Mouse (Mus musculus) midbrain, embryonic 10.5 days (tissue): ENCODE measurements around the gene Nradd. TPM values are rescaled to one million over a fixed set of nuclear protein-coding genes. Genes with fewer than 3 reads are reported as not detected.

Experiments
- DNase-seq: peaks from one replicate; pipeline ENCODE4 v3.0.0-alpha.2; 2017; ENCODE audit warnings: low spot score
- H3K27ac ChIP-seq: fragments of 300-500 bp; sonication (generic); replicated peaks from 2 replicates; pipeline ENCODE4 v1.5.1; 2016; ENCODE audit warnings: mild to moderate bottlenecking
- H3K27me3 ChIP-seq: fragments of 300-500 bp; sonication (generic); 2 replicates; pipeline ENCODE4 v1.6.1; 2016; ENCODE audit warnings: low read depth, mild to moderate bottlenecking; ENCODE audit not compliant: poor library complexity, severe bottlenecking
- H3K36me3 ChIP-seq: fragments of 300-500 bp; sonication (generic); 2 replicates; pipeline ENCODE4 v1.6.1; 2016; ENCODE audit warnings: mild to moderate bottlenecking, moderate library complexity
- H3K4me1 ChIP-seq: fragments of 300-500 bp; sonication (generic); 2 replicates; pipeline ENCODE4 v1.6.1; 2016
- H3K4me3 ChIP-seq: fragments of 300-500 bp; sonication (generic); 2 replicates; pipeline ENCODE4 v1.5.1; 2016; ENCODE audit warnings: mild to moderate bottlenecking, moderate library complexity
- H3K9me3 ChIP-seq: fragments of 300-500 bp; sonication (generic); replicated peaks from 2 replicates; pipeline ENCODE4 v1.6.1; 2016; ENCODE audit warnings: mild to moderate bottlenecking
- whole genome bisulfite sequencing: fragments of 180-500 bp; shearing (Covaris S2); methylation state at CpG from one replicate; pipeline ENCODE4 v1.1.7; 2016; 5-methylcytosine and 5-hydroxymethylcytosine counted together
- polyA plus RNA-seq: library from polyadenylated mRNA; unstranded; fragments of >200 nt; fragmentation: Nextera tagmentation; extraction: Ambion mirVana; gene quantifications from 2 replicates; pipeline ENCODE4 v1.2.1, GENCODE M21; 2016

Gene Nradd
- polyA plus RNA-seq, result 36.8 and 45.4 TPM in 2 replicates

GRCm38 (mm10) chr9:110624361-110625166 is at the start of gene Nradd:
Nradd (minus strand) TSS chr9:110624452.
- Histone ChIP-seq H3K4me3 (peak within 1 kb of the TSS; percentile 61), H3K27ac (peak within 1 kb of the TSS; percentile 88), H3K9me3 (no peaks in the 10 kb centered on the region), H3K27me3 (peaks cover 20% of the 10 kb centered on the region), H3K4me1 (peaks cover 26% of the 10 kb centered on the region), H3K36me3 (peaks cover 34% of the 10 kb centered on the region)
- under 1% methylated on average over 41 of the region's 41 CpGs for WGBS
- DNase-seq, result peak; percentile 93

GRCm38 (mm10) chr9:110673107-110673752 is 49.0 kb upstream of the Nradd start:
- Histone ChIP-seq H3K27me3 (no peaks in the 10 kb centered on the region), H3K27ac (0 out of 2 replicates have a peak overlapping the region, but pooled peaks have one; percentile 19), H3K4me1 (peaks cover 35% of the 10 kb centered on the region), H3K4me3 (no peak overlapping the region), H3K36me3 (0 out of 2 replicates have a peak, but pooled peaks cover 2% of the 10 kb centered on the region), H3K9me3 (no peaks in the 10 kb centered on the region)
- no peak for DNase-seq
- WGBS, result 64% methylated on average over 10 of the region's 10 CpGs

DNA sequence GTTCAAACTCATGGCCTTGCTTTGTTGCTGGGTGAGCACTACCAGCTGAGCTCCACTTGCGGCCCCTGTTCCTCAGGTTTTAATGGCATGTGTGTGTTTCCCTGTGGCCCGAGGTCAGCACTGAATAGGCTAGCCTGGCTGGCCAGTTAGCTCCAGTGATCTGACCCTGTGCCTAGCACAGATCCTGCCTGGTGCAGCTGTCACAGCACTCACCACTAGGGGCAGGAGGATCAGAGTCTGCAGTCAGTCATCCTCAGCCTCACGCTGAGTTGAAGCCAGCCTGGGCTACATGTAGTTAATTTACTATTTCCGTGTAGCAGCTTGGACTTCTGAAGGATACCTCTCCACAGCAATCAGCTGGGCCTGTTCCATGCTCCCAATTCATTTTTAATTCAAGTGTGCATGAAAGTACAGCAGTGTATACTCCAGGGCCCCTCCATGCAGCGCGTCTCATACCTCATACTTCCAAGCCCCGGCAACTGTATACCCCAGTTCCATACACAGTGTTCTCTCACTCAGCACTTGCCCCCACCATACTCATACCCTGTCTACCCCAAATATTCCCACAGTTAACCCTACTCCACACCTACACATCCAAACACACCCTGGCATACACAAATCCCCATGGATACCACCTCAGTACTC is 48.3 kb upstream of the Nradd start:
- 0 out of 2 replicates have a peak overlapping the region, but pooled peaks have one; percentile 19 for H3K27ac ChIP-seq

GRCm38 (mm10) chr9:110669785-110670184 is 45.5 kb upstream of the Nradd start:
- 0 out of 2 replicates have a peak, but pooled peaks cover 2% of the 10 kb centered on the region for H3K36me3 ChIP-seq
- DNase-seq, result no peak
- peaks cover 40% of the 10 kb centered on the region for H3K4me1 ChIP-seq
- no peaks in the 10 kb centered on the region for H3K27me3 ChIP-seq
- WGBS, result 91% methylated on average over 5 of the region's 5 CpGs
- H3K9me3 ChIP-seq, result no peaks in the 10 kb centered on the region
- H3K27ac ChIP-seq, result no peak overlapping the region
- H3K4me3 ChIP-seq, result no peak overlapping the region

More for the DNA sequence above, 48.3 kb upstream of the Nradd start:
- H3K36me3 ChIP-seq, result 0 out of 2 replicates have a peak, but pooled peaks cover 2% of the 10 kb centered on the region
- 68% methylated on average over 7 of the region's 7 CpGs for WGBS
- H3K4me3 ChIP-seq, result no peak overlapping the region
- H3K27me3 ChIP-seq, result no peaks in the 10 kb centered on the region
- no peaks in the 10 kb centered on the region for H3K9me3 ChIP-seq
- no peak for DNase-seq
- H3K4me1 ChIP-seq, result peaks cover 32% of the 10 kb centered on the region

DNA sequence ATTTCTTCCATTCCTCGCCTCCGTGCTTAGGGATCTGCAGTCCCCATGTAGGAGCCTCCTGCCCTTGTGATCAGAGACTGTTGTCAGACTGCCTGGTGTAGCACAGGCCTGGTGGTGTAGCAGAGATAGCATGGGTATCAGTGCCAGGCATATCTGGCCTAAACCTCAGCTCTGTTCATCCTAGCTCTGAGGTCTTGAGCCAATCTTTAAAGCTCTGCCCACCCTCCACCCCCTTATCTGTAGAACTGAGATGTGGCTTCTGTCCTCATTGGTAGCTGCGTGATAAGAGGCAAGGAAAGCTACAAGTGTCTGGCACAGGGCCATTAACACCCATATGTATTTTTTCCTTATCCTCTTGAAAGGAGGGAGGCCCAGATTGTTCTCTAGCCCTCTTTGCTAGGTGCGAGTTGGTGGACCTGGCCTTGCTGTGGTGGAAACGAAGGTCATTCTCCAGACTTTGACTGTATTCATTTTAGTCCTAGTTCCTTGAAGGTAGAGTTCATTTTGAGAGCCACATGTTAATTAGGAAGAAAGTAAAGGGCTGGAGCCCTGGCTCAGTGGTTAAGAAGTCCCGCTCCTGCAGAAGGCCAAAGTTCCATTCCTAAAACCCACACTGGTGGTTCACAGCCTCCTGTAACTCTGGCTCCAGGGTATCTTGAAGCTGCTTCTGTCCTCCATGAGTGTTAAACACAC is 44.5 kb upstream of the Nradd start:
- Histone ChIP-seq H3K4me3 (no peak overlapping the region), H3K4me1 (peaks cover 46% of the 10 kb centered on the region), H3K9me3 (no peaks in the 10 kb centered on the region), H3K27me3 (no peaks in the 10 kb centered on the region), H3K36me3 (no peaks in the 10 kb centered on the region), H3K27ac (no peak overlapping the region)
- no peak for DNase-seq
- WGBS, result 92% methylated on average over 6 of the region's 6 CpGs

- H3K4me3 ChIP-seq, result no peak overlapping the region
- no peak overlapping the region for H3K27ac ChIP-seq
- H3K4me1 ChIP-seq, result peaks cover 34% of the 10 kb centered on the region
- no peaks in the 10 kb centered on the region for H3K36me3 ChIP-seq
- 84% methylated on average over 4 of the region's 4 CpGs for WGBS
- no peaks in the 10 kb centered on the region for H3K27me3 ChIP-seq
- DNase-seq, result no peak
- no peaks in the 10 kb centered on the region for H3K9me3 ChIP-seq
Observed at GRCm38 (mm10) chr9:110667219-110667836, 43.1 kb upstream of the Nradd start.

DNA sequence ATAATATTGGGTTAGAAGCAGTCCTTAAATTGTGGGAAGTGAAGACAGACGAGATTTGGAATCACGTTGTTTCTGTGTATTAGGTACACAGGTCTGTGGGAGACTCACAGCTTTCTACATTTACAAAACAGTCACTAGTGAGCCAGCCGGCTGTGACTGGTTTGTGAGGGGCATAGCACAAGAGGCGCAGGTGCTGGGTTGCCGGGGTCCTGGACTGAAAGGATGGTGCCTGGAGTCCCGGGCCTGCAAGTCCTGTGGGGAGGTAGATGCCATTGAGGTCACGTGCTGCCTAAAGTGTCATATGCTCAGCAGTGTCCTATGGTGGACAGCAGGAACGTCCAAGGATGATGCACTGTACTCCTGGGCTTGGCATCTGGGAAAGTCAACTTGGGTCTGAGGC is 42.1 kb upstream of the Nradd start:
- 39% methylated on average over 8 of the region's 8 CpGs for WGBS
- Histone ChIP-seq H3K27ac (peak overlapping the region; percentile 55), H3K27me3 (no peaks in the 10 kb centered on the region), H3K36me3 (no peaks in the 10 kb centered on the region), H3K4me3 (no peak overlapping the region), H3K9me3 (no peaks in the 10 kb centered on the region), H3K4me1 (peaks cover 32% of the 10 kb centered on the region)
- DNase-seq, result no peak

GRCm38 (mm10) chr9:110665912-110666311 is 41.7 kb upstream of the Nradd start:
- Histone ChIP-seq H3K27me3 (no peaks in the 10 kb centered on the region), H3K9me3 (no peaks in the 10 kb centered on the region), H3K27ac (peak overlapping the region; percentile 55), H3K4me1 (peaks cover 32% of the 10 kb centered on the region), H3K4me3 (no peak overlapping the region; the same call in 1 of the 2 replicates), H3K36me3 (no peaks in the 10 kb centered on the region)
- 38% methylated on average over 4 of the region's 4 CpGs for WGBS
- DNase-seq, result no peak

DNA sequence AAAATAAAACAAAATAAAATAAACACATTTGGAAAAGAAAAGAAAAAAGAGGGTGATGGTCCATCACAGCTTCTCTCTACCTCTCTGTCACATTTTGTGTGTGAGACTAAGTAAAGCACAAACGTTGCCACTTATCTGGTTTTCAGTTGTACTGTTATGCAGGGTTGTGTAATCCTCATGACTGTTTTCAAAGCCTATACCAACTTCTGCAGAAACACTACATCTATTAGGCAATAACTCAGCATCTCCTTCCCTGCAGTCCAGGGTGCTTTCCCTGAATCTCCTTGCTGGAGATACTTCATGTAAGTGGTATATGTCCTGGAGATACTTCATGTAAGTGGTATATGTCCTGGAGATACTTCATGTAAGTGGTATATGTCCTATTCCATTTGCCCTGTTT is 38.6 kb upstream of the Nradd start:
- H3K4me1 ChIP-seq, result peaks cover 36% of the 10 kb centered on the region
- peaks cover 12% of the 10 kb centered on the region for H3K36me3 ChIP-seq
- no peak overlapping the region for H3K27ac ChIP-seq
- no peak overlapping the region for H3K4me3 ChIP-seq
- H3K27me3 ChIP-seq, result no peaks in the 10 kb centered on the region
- H3K9me3 ChIP-seq, result no peaks in the 10 kb centered on the region
- no peak for DNase-seq
- 86% methylated on average over 1 of the region's 1 CpGs for WGBS

- Histone ChIP-seq H3K36me3 (peaks cover 12% of the 10 kb centered on the region), H3K9me3 (no peaks in the 10 kb centered on the region), H3K27ac (no peak overlapping the region), H3K4me3 (no peak overlapping the region), H3K4me1 (peaks cover 31% of the 10 kb centered on the region), H3K27me3 (no peaks in the 10 kb centered on the region)
- no peak for DNase-seq
- 86% methylated on average over 7 of the region's 7 CpGs for WGBS
Observed at GRCm38 (mm10) chr9:110660856-110661612, 36.8 kb upstream of the Nradd start.

- H3K36me3 ChIP-seq, result peaks cover 12% of the 10 kb centered on the region
- no peak for DNase-seq
- H3K27me3 ChIP-seq, result no peaks in the 10 kb centered on the region
- no peak overlapping the region for H3K4me3 ChIP-seq
- peaks cover 34% of the 10 kb centered on the region for H3K4me1 ChIP-seq
- H3K9me3 ChIP-seq, result no peaks in the 10 kb centered on the region
- WGBS, result 90% methylated on average over 2 of the region's 2 CpGs
- H3K27ac ChIP-seq, result no peak overlapping the region
Observed at GRCm38 (mm10) chr9:110660208-110660607, 36.0 kb upstream of the Nradd start.
